Mouse (Mus musculus) lung, adult 2 months (tissue): ENCODE results near the gene Nup133.

ENCODE experiments used
- CTCF ChIP-seq: fragments of 200-500 bp; IDR thresholded peaks from 2 replicates; pipeline ENCODE4 v1.5.1; 2011; ENCODE audit warnings: mild to moderate bottlenecking, low read length, control low read depth; ENCODE audit not compliant: insufficient read depth
- POLR2A ChIP-seq: fragments of 200-500 bp; IDR thresholded peaks from 2 replicates; pipeline ENCODE4 v1.6.1; 2011; ENCODE audit warnings: low read depth, mild to moderate bottlenecking, control low read depth, low read length, borderline replicate concordance; ENCODE audit errors: extremely low read depth

DNA sequence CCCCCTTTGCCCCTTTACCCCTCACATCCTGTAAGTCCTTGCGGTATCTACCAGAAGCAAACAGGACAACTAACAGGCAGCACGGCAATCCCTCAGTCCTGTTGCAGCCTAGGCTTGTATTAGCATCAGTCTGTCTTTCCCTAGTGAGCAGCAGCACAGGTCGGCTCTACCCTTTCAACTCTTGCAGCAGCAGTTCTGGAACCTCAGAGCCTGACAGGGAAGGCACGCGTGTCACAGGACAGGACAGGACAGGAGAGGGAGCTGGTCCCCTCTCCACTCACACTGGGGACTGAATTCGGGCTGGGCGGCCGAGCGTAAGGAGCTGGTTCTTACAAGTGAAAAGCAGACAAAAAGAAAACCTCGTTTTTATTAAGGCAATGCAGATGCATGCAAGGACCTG, 52.3 kb downstream of the Nup133 start:
- TF ChIP-seq CTCF (no peak), POLR2A (no peak)
